Mouse (Mus musculus): ENCODE measurements around the gene Lrp4.

Lrp4 gene

DNA sequence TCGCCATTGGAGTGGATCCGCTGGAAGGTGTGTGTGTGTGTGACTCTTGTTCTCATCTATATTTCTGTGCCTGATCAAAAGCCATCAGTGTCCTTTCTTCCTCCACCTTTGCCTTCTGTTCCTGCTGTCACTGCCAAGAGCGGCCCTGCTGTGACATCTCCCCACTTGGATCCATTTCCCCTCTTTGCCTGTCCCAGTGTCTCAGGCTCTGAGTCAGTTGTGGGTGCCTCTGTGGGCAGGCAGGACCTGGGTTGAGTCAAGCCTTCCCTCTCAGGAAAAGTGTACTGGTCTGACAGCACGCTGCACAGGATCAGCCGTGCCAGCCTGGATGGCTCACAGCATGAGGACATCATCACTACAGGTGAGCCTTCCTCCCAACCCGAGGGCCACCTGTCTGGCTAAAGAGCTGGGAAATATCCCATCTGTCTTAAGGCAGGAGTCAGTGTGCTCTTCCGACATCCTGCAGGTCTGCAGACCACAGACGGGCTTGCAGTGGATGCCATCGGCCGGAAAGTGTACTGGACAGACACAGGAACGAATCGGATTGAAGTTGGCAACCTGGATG is 34.8 kb downstream of the Lrp4 start:
- DNase-seq = no peak

DNA sequence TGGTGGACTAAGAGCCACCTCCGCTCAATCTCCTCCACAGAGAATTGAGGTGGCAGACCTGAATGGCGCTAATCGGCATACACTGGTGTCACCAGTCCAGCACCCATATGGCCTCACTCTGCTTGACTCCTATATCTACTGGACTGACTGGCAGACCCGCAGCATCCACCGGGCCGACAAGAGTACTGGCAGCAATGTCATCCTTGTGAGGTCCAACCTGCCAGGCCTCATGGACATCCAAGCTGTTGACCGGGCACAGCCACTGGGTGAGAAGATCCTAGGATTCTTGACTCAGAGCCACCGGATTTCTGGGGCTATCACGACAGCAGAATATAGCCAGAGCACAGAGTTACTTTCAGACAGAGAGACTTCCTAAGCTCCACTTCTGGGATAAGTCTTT is 36.7 kb downstream of the Lrp4 start:
- DNase-seq = no peak

DNA sequence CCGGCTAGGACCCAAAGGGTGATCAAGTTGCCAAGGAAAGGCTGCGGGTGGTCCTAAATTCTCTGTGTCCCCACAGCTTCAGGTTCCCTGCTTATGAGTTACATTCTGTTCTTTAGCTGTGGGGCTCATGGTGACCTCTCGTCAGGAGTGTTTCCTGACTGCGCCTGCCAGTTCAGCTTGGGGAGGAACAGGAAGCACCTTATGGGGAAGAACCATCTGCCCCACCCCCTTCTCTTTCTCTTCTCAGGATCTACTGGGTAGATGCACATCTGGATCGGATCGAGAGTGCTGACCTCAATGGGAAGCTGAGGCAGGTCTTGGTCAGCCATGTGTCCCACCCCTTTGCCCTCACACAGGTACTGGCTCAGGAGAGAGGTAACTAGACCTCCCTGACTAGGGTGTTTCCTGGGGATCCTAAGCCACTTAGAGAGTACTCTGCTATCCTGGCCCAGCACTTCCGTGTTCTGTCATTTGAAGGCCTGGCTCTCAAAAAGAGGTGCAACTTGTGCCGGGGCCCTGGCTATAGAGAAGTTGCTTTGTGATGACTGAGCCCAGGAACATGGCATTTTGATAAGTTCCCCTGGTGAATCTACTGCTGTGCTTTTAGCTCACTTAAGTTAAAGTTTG is 40.9 kb downstream of the Lrp4 start:
- DNase-seq = no peak

DNA sequence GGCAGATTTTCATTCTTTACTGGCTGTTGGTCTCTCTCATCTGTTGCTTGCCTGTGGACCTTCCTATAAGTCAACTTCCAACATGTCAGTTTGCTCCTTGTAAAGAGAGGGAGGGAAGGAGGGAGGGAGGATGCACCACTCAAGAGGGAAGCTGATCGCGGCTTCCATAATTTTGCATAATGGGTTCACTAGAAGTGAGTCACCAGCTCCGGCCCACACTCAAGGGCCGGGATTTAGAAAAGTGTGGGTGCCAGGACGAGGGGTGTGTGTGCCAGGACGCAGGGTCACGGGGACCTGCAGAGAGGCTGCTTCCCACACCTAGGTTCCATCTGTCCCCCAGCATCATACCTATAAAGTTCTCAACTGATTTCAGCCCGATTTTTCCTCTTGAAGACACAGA is 50.8 kb downstream of the Lrp4 start:
- no peak for DNase-seq

DNA sequence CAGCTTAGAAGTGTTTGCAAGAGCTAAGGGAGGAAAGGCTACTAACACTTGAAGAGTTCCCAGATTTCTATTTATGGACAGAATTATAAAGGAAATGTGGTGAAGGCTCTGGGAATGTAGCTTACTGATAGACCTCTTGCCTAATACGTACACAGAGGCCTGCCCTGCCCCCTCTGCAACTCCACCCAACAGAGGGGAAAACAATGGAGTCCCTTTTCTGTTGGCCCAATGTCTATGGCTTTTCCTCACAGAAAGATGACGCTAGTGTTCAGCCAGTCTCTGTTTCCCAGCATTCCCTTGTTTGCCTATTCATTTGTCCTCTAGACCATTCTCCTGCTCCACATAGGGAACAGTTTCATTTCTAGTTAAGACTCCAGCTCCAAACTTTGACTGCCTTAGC is 59.9 kb downstream of the Lrp4 start:
- no peak for DNase-seq

DNA sequence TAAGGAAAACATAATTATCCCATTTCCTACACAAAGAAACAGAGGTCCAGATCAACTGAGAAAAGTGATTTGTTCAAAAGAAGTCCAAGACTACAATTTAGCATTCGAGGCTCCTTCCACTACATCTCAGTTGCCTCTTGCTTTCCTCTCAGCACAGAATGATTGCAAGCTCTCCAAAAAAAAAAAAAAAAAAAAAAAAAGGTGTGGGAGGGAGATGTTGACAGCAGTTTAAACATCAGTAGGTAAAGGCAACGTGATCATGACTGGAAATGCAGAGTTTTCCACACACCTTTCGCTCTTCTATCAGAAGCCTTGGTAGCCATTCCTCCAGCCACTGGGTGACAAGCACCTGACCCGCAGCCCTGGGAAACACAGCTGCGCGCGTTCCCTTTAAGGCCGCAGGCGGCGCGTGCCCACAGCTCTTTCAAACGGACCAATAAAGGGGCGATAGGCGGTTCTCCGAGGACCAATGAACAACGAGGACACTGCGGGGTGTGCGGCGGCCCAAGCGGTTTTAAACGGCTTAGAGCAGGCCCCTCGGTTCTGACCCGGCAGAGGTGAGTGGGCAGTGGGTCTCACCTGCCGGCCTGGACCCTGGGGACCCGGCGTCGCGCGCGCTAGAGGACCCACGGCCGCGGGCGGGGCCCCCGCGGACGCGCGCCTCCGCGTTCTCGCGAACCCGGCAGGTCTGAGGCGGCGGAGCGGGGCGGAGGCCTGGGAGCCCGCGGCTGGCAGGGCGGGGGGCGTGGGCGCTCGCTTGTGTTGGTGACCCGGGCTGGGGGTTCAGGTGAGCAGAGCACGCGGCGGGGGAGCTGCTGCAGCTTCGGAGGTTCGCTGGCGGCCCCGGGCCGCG is 69.2 kb downstream of the Lrp4 start, which contains the start of gene Ckap5:
TSS of gene Ckap5 (plus strand) at position 469 of the 853 bp plus-strand sequence.
- peak; percentile 94 for DNase-seq

DNA sequence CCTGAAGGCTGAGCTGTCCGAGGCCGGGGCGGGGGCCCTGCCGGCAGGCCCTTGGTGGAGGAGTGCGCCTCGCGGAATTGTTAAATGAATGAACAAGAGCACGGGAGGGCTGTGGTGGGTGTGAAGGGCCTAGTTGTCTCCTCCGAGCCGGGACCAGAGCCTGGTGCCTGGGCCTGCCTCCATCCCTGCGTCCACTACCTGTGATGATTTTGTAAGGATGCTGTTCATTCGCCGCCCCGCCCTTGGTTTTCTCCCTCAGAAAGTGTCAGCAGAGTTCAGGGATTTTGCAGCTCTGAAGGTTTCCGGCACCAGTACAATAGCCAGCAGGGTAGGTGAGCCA is 69.8 kb downstream of the Lrp4 start:
- no peak for DNase-seq

DNA sequence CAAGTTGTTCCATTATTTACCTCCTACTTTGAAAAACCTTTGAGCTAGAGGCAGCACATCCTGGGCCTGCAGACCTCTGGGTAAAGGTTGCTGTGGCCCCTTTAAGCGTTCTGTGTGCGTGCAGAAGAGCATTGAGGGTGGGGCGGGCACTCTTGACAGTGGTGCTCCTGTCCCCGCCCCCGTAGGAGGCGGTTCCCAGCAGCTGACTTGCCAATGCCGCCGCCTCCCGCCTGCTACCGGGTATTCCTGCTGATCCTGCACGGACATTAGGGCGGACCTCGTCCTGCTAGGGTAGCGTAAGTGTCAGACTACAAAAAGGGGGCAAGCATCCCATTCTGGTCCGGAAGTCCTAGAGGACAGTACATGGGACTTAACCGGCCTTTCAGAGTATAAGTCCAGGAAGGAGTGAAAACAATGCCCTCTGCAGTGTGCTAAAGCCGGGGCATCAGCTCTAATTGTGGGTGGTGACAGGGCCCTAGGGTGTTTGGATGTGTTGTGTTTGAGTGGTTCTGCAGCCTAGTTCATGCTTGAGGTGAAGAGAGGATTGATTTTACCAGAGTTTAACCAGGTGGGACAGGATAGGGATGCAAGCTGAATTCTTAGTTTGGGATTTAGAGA is 80.4 kb downstream of the Lrp4 start:
- peak; percentile 95 for DNase-seq
